Mouse (Mus musculus) bone marrow, adult 2 months (tissue): Measurements from ENCODE around the gene Tspan2. TPM values are rescaled to one million over a fixed set of nuclear protein-coding genes. Genes with fewer than 3 reads are reported as not detected.

Experiments used
- H3K27ac ChIP-seq: fragments of 200-500 bp; 2 replicates; pipeline ENCODE4 v1.5.1; 2012; ENCODE audit warnings: low read depth, mild to moderate bottlenecking, control low read depth, inconsistent platforms, low read length; ENCODE audit not compliant: control insufficient read depth, poor library complexity, insufficient read depth
- H3K4me1 ChIP-seq: fragments of 200-500 bp; 2 replicates; pipeline ENCODE4 v1.6.1; 2011; ENCODE audit warnings: low read length; ENCODE audit not compliant: control insufficient read depth, insufficient read depth
- H3K4me3 ChIP-seq: fragments of 200-500 bp; replicated peaks from 2 replicates; pipeline ENCODE3; 2011; ENCODE audit warnings: mild to moderate bottlenecking, low read depth, low read length, control low read depth; ENCODE audit not compliant: control insufficient read depth
- CTCF ChIP-seq: fragments of 200-500 bp; IDR thresholded peaks from 2 replicates; pipeline ENCODE4 v1.5.1; 2011; ENCODE audit warnings: low read length, control low read depth; ENCODE audit not compliant: control insufficient read depth, insufficient read depth
- POLR2A ChIP-seq: fragments of 200-500 bp; IDR thresholded peaks from 2 replicates; pipeline ENCODE4 v1.6.1; 2011; ENCODE audit warnings: low read depth, mild to moderate bottlenecking, control low read depth, low read length, borderline replicate concordance; ENCODE audit not compliant: control insufficient read depth
- WGBS: fragments of 180-500 bp; shearing (Covaris S2); methylation state at CpG from one replicate; pipeline ENCODE4 v1.1.7; 2018; 5-methylcytosine and 5-hydroxymethylcytosine counted together
- polyA plus RNA-seq: library from polyadenylated mRNA; stranded (reverse); fragments of >200 nt; gene quantifications from 2 replicates; pipeline ENCODE4 v1.2.4, GENCODE M21; 2011; ENCODE audit warnings: low replicate concordance; ENCODE audit not compliant: missing spikeins, insufficient read depth, insufficient read length

The Tspan2 gene
- polyA plus RNA-seq, 1 experiment = 6.6 TPM

DNA sequence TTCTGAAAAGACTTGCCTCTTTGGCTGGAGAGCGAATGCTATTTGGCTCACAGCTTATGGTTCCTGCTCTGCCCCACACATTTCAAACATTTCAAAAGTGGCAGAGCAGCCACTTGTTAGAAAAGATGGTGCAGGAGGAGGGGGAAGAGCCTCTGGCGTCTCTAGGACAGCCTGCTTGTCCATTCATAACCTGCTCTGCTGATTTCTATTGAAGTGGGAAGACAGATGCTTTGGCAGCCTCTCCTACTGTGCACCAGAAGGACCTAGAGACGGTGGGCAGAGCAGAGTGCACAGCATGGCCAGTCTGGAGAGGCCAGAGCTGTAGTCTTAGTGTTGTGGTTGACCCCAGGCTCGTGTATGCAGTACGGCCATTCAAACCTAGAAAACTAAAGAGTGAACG, 4.6 kb downstream of the Tspan2 start:
- no peak overlapping the region for H3K27ac ChIP-seq
- no peak overlapping the region for H3K4me3 ChIP-seq
- TF ChIP-seq CTCF (no peak), POLR2A (no peak)
- H3K4me1 ChIP-seq = peaks cover 6% of the 10 kb centered on the region; the same call in 1 of the 2 replicates
- WGBS = 43% methylated on average over 6 of the region's 6 CpGs

DNA sequence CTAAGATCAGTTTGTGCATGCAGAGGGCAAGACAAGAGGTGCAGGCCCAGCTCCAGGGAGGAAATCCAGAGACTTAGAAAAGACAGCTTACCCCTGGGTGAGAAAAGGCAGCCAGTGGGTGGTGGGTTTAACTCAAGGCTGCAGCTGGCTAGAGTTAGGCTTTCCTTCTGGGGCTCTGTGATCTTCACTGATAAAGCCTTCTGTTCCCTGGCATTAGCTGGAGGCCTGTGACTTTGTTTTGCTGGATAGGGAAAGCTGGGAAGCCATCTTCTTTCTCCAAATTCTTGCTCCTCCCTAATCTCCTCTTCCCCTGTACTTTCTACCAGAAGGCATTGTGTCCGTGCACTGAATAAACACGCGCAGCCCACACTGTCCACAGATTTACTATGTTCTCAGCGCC, 8.4 kb downstream of the Tspan2 start:
- 80% methylated on average over 4 of the region's 4 CpGs for WGBS
- peaks cover 4% of the 10 kb centered on the region; the same call in 1 of the 2 replicates for H3K4me1 ChIP-seq

DNA sequence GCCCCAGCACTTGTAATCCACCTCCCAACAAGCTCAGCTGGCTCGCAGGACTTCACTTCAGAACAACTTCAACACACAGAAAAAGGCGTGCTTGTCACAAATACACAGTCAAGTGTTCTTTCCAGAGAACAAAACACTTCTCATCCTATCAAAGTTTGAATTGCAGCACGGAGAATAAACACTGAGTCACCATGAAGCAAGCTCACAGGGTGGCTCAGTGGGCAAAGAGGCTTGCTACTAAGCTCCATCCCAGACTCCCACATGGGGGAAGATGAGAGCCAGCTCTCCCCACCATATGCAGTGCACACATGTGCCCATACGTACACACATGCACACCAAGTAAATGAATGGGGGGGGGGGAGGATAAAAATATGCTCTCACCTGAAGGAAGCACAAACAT, 8.9 kb downstream of the Tspan2 start:
- peaks cover 4% of the 10 kb centered on the region; the same call in 1 of the 2 replicates for H3K4me1 ChIP-seq
- TF ChIP-seq POLR2A = no peak
- TF ChIP-seq CTCF = no peak
- no peak overlapping the region for H3K27ac ChIP-seq
- WGBS = 65% methylated on average over 4 of the region's 4 CpGs
- H3K4me3 ChIP-seq = no peak overlapping the region

More for the DNA sequence above, 8.4 kb downstream of the Tspan2 start:
- TF ChIP-seq POLR2A (no peak), CTCF (no peak)
- H3K27ac ChIP-seq = no peak overlapping the region
- H3K4me3 ChIP-seq = no peak overlapping the region

DNA sequence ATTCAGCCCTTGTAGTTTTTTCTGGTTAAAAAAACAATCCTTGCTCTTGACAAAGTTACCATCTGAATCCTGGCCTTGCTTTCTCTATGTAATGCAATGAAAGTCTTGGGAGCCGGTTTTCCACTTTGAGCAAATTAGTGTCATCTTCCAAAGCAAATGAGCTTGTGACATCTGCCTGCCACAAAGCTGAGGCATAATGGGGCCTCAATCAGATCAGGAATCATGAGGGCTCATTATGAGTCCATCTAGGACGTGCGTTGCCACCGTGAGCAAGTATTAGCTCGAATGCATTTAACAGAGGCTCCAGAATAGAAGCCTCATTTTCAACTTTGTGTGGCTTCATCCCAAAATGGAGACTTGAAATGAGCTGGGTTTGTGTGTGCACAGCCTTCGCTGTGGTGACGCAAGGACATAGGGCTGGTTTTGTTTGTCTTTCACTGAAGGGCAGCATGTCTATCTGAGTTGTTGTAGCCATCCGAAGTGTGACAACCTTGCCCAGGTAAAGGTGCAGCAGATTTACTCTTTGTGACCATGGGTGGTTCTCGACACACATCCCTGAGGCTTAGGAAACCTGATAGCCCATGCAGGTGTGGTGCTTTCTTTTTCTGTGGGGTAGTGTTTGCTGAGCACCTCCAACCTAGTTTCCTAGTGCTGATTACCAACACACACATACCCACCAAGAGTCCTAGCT, 9.6 kb downstream of the Tspan2 start:
- peaks cover 4% of the 10 kb centered on the region; the same call in 1 of the 2 replicates for H3K4me1 ChIP-seq
- WGBS = 77% methylated on average over 9 of the region's 9 CpGs
- TF ChIP-seq POLR2A = no peak
- no peak for TF ChIP-seq CTCF
- no peak overlapping the region for H3K27ac ChIP-seq
- H3K4me3 ChIP-seq = no peak overlapping the region

DNA sequence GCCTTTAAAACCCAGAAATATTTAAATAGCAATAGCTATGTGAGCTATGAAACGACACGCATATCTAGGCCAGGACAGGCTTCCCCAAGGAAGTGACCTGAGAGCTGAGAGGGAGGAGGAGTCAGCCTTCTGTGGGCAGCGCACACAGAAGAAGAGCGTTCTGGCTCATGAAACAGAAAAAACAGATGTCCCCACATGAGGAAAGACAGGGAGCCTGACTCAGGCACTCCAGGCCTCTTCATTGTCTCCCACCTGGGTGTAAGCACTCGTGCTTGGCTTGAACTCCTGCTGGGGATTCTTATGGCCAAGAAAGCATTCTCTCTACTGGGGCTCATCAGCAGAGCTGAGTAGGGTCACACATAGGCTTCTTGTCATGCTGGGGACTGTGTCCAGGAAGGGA, 10.3 kb downstream of the Tspan2 start:
- TF ChIP-seq POLR2A (no peak), CTCF (no peak)
- 4% methylated on average over 5 of the region's 5 CpGs for WGBS
- Histone ChIP-seq H3K27ac (peak overlapping the region; percentile 36), H3K4me1 (peaks cover 4% of the 10 kb centered on the region; the same call in 1 of the 2 replicates), H3K4me3 (no peak overlapping the region)

DNA sequence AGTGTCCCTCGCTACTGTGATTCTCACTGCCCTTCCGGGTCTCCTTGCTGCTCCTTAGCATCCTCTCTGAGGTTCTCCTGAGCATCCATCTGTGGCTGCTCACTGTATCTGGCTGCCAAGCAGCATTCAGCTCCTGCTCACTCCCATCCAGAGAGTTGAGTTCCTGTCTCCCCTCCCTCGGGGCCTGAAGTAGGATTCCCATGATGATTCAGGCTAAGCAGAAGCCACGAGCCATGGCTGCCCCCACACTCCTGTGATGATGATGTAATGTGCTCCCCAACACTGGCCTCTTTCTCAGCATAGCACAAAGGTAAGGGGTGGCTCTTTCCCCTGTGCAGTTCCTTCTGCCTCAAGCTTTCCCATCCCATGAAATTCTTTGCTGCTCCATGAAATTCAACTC, 11.8 kb downstream of the Tspan2 start:
- WGBS = 52% methylated on average over 4 of the region's 4 CpGs
- no peak overlapping the region for H3K4me3 ChIP-seq
- no peak for TF ChIP-seq POLR2A
- no peak overlapping the region for H3K27ac ChIP-seq
- peaks cover 4% of the 10 kb centered on the region; the same call in 1 of the 2 replicates for H3K4me1 ChIP-seq

DNA sequence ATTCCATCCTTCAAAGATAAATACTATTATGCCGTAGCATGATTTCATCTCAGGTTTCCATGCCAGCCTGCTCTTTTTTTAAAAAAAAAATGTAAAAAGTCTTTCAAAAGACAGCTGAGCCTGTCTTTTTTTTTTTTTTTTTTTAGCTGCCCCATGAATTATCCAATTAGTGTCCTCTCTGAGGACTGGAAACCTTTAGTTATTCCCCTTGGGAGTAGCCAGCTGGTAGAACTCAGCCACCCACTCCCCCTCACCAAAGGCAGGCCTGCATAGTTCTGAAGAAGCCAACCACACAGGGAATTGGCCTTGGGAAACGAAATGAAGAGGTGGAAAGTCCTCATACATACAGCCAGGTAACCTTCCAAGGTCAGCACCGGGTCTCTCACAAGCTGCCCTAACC, 13.7 kb downstream of the Tspan2 start:
- Histone ChIP-seq H3K4me1 (peaks cover 4% of the 10 kb centered on the region; the same call in 1 of the 2 replicates), H3K4me3 (no peak overlapping the region), H3K27ac (no peak overlapping the region)
- WGBS = 73% methylated on average over 3 of the region's 3 CpGs
- TF ChIP-seq POLR2A (no peak), CTCF (no peak)

DNA sequence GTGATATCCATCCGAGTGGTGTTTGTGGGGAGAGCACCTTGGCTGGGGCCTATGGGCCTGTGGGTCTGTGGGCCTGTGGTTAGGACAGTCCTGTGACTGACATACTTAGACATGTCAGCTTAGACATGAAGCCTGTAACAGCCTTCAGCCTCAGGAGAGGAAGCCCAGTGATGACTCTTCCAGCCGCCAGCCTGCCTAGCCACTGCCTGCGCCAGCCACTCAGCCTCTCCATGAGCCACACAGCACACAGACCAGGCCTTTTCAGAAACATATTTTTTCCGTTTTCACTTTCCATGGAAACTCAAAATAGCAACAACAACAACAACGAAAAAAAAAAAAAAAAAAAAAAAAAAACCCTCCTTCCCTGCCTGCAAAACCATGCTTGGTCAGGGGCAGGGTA, 14.4 kb downstream of the Tspan2 start:
- no peak for TF ChIP-seq POLR2A
- no peak for TF ChIP-seq CTCF
- H3K27ac ChIP-seq = no peak overlapping the region
- no peak overlapping the region for H3K4me3 ChIP-seq
- WGBS = 66% methylated on average over 5 of the region's 5 CpGs
- peaks cover 4% of the 10 kb centered on the region; the same call in 1 of the 2 replicates for H3K4me1 ChIP-seq
